Mouse (Mus musculus): ENCODE results near the gene Emp3. TPM values are rescaled to one million over a fixed set of nuclear protein-coding genes. Genes with fewer than 3 reads are reported as not detected.
A peak's percentile ranks its signal among the peaks of the same experiment; 100 is the strongest.

Gene Emp3
- total RNA-seq, 2 experiments from 2014 or later, result 6.9 to 13.4 TPM

DNA sequence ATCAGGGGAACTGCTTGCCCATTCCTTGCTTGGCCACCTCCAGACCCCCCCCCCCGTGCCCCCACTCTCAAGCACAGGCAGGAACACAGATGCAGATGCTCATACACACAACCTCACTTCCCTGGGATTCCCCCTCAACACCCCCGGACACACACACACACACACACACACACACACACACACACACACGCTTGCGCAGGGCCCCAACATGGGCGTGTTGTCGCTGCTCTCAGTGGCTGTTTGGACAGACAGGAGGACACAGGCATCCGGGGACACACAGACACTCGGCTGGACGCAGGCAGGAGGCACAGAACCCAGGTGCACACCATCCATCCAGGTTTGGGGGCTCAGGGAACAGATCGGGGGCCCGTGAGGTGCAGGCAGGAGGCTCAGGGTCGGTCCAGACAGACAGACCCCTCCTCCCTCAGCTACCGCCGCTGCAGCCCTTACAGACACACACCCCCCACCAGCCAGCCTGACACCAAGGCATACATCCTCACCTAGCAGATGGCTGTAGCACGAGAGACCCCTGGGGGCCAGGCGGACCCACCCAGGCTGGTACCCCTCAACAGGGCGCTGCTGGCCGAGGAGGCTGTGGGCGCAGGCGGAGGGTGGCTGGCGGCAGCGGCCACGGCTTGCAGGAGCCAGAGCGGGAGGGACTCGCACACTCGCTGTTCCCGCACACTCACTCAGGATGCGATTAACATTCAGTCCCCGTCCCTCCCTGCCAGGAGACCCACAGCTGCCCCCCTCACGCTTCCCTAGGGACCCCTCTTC, 50.7 kb downstream of the Emp3 start:
- intact Hi-C loops (cut with DNase I), result loop anchor here (5.0 kb wide), 1 partner anchor 137 kb away; no protein-coding TSS in a partner anchor
- peak; percentile 37 for DNase-seq

DNA sequence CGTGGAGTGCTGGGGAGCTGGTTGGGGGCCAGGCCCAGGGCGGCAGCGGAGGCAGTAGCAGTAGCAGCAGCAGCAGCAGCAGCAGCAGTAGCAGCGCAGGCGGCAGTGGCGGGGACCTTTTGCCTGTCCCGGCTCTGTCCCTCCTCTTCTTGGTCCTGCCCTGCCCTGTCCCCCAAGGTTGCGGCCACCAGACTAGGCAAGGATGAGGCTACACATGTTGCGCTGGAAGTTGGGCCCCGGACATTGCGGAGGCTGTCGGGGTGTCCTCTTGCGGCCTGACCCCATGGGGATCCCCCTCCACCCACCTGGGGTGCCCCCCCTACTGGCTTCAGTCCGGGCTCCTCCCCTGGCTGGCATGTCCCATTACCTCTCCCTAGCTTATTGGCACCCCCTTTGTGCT, 51.4 kb downstream of the Emp3 start:
- peak; percentile 33 for DNase-seq
- intact Hi-C loops (cut with DNase I), result loop anchor here (5.0 kb wide), 1 partner anchor 138 kb away; no protein-coding TSS in a partner anchor

DNA sequence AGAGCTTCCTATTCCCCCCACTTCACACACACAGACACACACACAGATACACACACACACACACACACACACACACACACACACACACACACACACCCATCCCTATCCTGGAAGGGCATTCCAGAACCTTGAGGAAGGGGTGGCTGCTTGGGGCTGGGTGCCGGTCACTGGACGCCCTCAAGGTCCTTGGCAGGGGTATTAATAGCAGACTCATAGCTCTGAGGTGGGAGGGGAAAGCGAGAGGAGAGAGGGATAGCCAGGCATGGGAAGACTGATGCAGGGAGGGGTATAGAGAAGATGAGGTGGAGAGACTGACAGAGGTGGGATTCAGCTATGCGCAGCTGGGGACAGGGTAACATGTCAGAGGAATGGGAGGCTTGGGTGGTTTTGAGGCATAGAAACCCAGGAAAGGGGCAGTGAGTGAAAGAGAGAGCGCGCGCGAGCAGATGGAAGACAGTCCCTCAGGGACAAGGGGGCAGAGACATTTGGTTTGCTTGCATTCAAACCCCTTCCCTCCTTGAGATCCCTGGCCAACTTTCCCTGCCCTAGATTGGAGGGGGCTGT, 52.0 kb downstream of the Emp3 start:
- DNase-seq, result peak; percentile 46
- intact Hi-C loops (cut with DNase I), result no loop called here

Other genes starting within 250 kb of the Emp3 start
- gene Ntn5, start 237.4 kb downstream of the Emp3 start, total RNA-seq (2021), result under 1 TPM in 1 of 2 experiments, not detected in 1; 0.34 TPM
- under 1 TPM; 0.18 to 0.20 TPM for gene Sec1, start 227.0 kb downstream of the Emp3 start, total RNA-seq (2021)
- 100 to 1,000 TPM; 136 to 144 TPM for gene Car11, start 221.6 kb downstream of the Emp3 start, total RNA-seq (2021)
- 10 to 100 TPM; 19.1 to 22.2 TPM for gene Dbp, start 216.3 kb downstream of the Emp3 start, total RNA-seq (2021)
- gene Rpl18, start 205.9 kb downstream of the Emp3 start, total RNA-seq (2021), result 100 to 1,000 TPM; 640 to 672 TPM
- 10 to 100 TPM; 23.6 to 24.6 TPM for gene Sphk2, start 203.4 kb downstream of the Emp3 start, total RNA-seq (2021)
- gene Fam83e, start 200.2 kb downstream of the Emp3 start, total RNA-seq (2021), result 1 to 10 TPM in 1 of 2 experiments, under 1 TPM in 1; 0.62 to 1.1 TPM
- gene Spaca4, start 195.6 kb downstream of the Emp3 start, total RNA-seq (2021), result not detected
- gene Lmtk3, start 137.7 kb downstream of the Emp3 start, total RNA-seq (2021), result 100 to 1,000 TPM; 304 to 352 TPM
- 1 to 10 TPM; 4.9 to 5.5 TPM for gene Sult2b1, start 136.7 kb downstream of the Emp3 start, total RNA-seq (2021)
- gene Cyth2, start 106.8 kb downstream of the Emp3 start, total RNA-seq (2021), result 100 to 1,000 TPM; 249 TPM
- gene Kcnj14, start 96.6 kb downstream of the Emp3 start, total RNA-seq (2021), result 1 to 10 TPM; 1.6 to 2.1 TPM
- 10 to 100 TPM; 31.8 to 35.5 TPM for gene Grwd1, start 90.5 kb downstream of the Emp3 start, total RNA-seq (2021)
- gene Kdelr1, start 48.6 kb downstream of the Emp3 start, total RNA-seq (2021), result 100 to 1,000 TPM in 1 of 2 experiments, 10 to 100 TPM in 1; 98.9 to 109 TPM
- gene Grin2d, start 43.0 kb downstream of the Emp3 start, total RNA-seq (2021), result 10 to 100 TPM; 31.9 to 39.5 TPM
- gene Syngr4, start 24.7 kb downstream of the Emp3 start, total RNA-seq (2021), result under 1 TPM in 1 of 2 experiments, not detected in 1; 0.52 TPM
- gene Tmem143, start 24.5 kb downstream of the Emp3 start, total RNA-seq (2021), result 10 to 100 TPM; 16.8 to 19.7 TPM
- gene Ccdc114, start 2.7 kb upstream of the Emp3 start, total RNA-seq (2021), result 1 to 10 TPM; 1.9 to 2.4 TPM
- gene Abcc6, start 108.9 kb upstream of the Emp3 start, total RNA-seq (2021), result 1 to 10 TPM; 2.1 to 3.0 TPM
- gene Nomo1, start 112.3 kb upstream of the Emp3 start, total RNA-seq (2021), result 10 to 100 TPM; 83.3 to 92.5 TPM
- gene Kcnj11, start 179.4 kb upstream of the Emp3 start, total RNA-seq (2021), result 10 to 100 TPM; 11.8 to 12.8 TPM

Measured in left cerebral cortex, postnatal 4 days (tissue).